Mouse (Mus musculus): ENCODE measurements around the gene Phactr4. TPM values are rescaled to one million over a fixed set of nuclear protein-coding genes. Genes with fewer than 3 reads are reported as not detected.

The Phactr4 gene
- total RNA-seq (2021) (10 to 100 TPM; 22.3 to 22.4 TPM), polyA plus RNA-seq (2012; rRNA removed) (8.7 and 10.1 TPM in 2 replicates)
- long read RNA-seq: 0 reads

GRCm38 (mm10) chr4:132421923-132422782, at the start of gene Phactr4:
Phactr4 (minus strand) TSS chr4:132422489.
- peaks cover 3% of the 10 kb centered on the region for H3K4me1 ChIP-seq (ENCODE audit: control insufficient read depth, insufficient read depth, low read length)
- TF ChIP-seq POLR2A (IDR thresholded peaks at IDR 0.05; ENCODE audit: insufficient read depth, low read depth, low read length) (peak; percentile 84), CTCF (IDR thresholded peaks at IDR 0.05) (no peak), EP300 (IDR thresholded peaks at IDR 0.05; ENCODE audit: insufficient read depth, low read depth, low read length) (peak; percentile 67; the same call in 1 of the 2 replicates)
- H3K9ac ChIP-seq (ENCODE audit: low read depth, low read length): peak within 1 kb of the TSS; percentile 90
- WGBS: under 1% methylated on average over 68 of the region's 73 CpGs
- H3K36me3 ChIP-seq (ENCODE audit: control insufficient read depth, insufficient read depth, low read length): peaks cover 3% of the 10 kb centered on the region; the same call in 1 of the 2 replicates
- H3K4me3 ChIP-seq: peak within 1 kb of the TSS; percentile 81
- peak; percentile 98 to 99 for DNase-seq
- H3K79me2 ChIP-seq (replicated peaks; ENCODE audit: control insufficient read depth, insufficient read depth, low read length): peaks cover 5% of the 10 kb centered on the region
- peak within 1 kb of the TSS; percentile 94 for H3K27ac ChIP-seq
- intact Hi-C loops (cut with DNase I): loop anchor here (2.0 to 5.0 kb wide), 3 partner anchors 41 to 150 kb away; partner anchors contain the start of genes Med18 and Taf12
- no peaks in the 10 kb centered on the region for H3K27me3 ChIP-seq (ENCODE audit: control insufficient read depth, insufficient read depth, low read length)

GRCm38 (mm10) chr4:132469873-132470272, 47.6 kb upstream of the Phactr4 start:
- no peak for DNase-seq
- 13% methylated on average over 3 of the region's 3 CpGs for WGBS
- TF ChIP-seq EP300 (IDR thresholded peaks at IDR 0.05; ENCODE audit: insufficient read depth, low read depth, low read length) (no peak), CTCF (IDR thresholded peaks at IDR 0.05) (no peak), POLR2A (IDR thresholded peaks at IDR 0.05; ENCODE audit: insufficient read depth, low read depth, low read length) (no peak)
- Histone ChIP-seq H3K27ac (no peak overlapping the region), H3K4me3 (no peak overlapping the region), H3K79me2 (replicated peaks; ENCODE audit: control insufficient read depth, insufficient read depth, low read length) (no peaks in the 10 kb centered on the region), H3K9ac (ENCODE audit: low read depth, low read length) (no peak overlapping the region), H3K36me3 (ENCODE audit: control insufficient read depth, insufficient read depth, low read length) (no peaks in the 10 kb centered on the region), H3K4me1 (ENCODE audit: control insufficient read depth, insufficient read depth, low read length) (no peaks in the 10 kb centered on the region), H3K27me3 (ENCODE audit: control insufficient read depth, insufficient read depth, low read length) (no peaks in the 10 kb centered on the region)
- intact Hi-C loops (cut with DNase I): no loop called here

- H3K79me2 ChIP-seq (replicated peaks; ENCODE audit: control insufficient read depth, insufficient read depth, low read length): no peaks in the 10 kb centered on the region
Measured at GRCm38 (mm10) chr4:132464255-132464613, 41.9 kb upstream of the Phactr4 start.

GRCm38 (mm10) chr4:132463430-132464254, 41.4 kb upstream of the Phactr4 start, which contains the start of gene Med18:
Med18 (minus strand) TSS chr4:132463921.
- Histone ChIP-seq H3K27ac (peak within 1 kb of the TSS; percentile 71), H3K79me2 (replicated peaks; ENCODE audit: control insufficient read depth, insufficient read depth, low read length) (no peaks in the 10 kb centered on the region), H3K9ac (ENCODE audit: low read depth, low read length) (peak within 1 kb of the TSS; percentile 40), H3K27me3 (ENCODE audit: control insufficient read depth, insufficient read depth, low read length) (no peaks in the 10 kb centered on the region), H3K4me3 (peak within 1 kb of the TSS; percentile 78), H3K36me3 (ENCODE audit: control insufficient read depth, insufficient read depth, low read length) (no peaks in the 10 kb centered on the region), H3K4me1 (ENCODE audit: control insufficient read depth, insufficient read depth, low read length) (peaks cover 3% of the 10 kb centered on the region)
- intact Hi-C loops (cut with DNase I): loop anchor here (1.0 to 2.0 kb wide), 2 partner anchors 41 to 51 kb away; partner anchors contain the start of gene Phactr4
- TF ChIP-seq CTCF (IDR thresholded peaks at IDR 0.05): peak; percentile 78
- peak; percentile 65; the same call in 1 of the 2 replicates for TF ChIP-seq EP300 (IDR thresholded peaks at IDR 0.05; ENCODE audit: insufficient read depth, low read depth, low read length)
- TF ChIP-seq POLR2A (IDR thresholded peaks at IDR 0.05; ENCODE audit: insufficient read depth, low read depth, low read length): peak; percentile 78
- DNase-seq: peak; percentile 95
- WGBS: under 1% methylated on average over 44 of the region's 44 CpGs

More at GRCm38 (mm10) chr4:132464255-132464613, 41.9 kb upstream of the Phactr4 start:
- TF ChIP-seq CTCF (IDR thresholded peaks at IDR 0.05) (no peak), EP300 (IDR thresholded peaks at IDR 0.05; ENCODE audit: insufficient read depth, low read depth, low read length) (no peak), POLR2A (IDR thresholded peaks at IDR 0.05; ENCODE audit: insufficient read depth, low read depth, low read length) (no peak)
- intact Hi-C loops (cut with DNase I): loop anchor here (1.0 kb wide), 1 partner anchor 50 kb away; no protein-coding TSS in a partner anchor
- Histone ChIP-seq H3K36me3 (ENCODE audit: control insufficient read depth, insufficient read depth, low read length) (no peaks in the 10 kb centered on the region), H3K4me1 (ENCODE audit: control insufficient read depth, insufficient read depth, low read length) (peaks cover 3% of the 10 kb centered on the region), H3K4me3 (peak overlapping the region; percentile 78), H3K27ac (peak overlapping the region; percentile 71), H3K9ac (ENCODE audit: low read depth, low read length) (no peak overlapping the region), H3K27me3 (ENCODE audit: control insufficient read depth, insufficient read depth, low read length) (no peaks in the 10 kb centered on the region)
- WGBS: 4% methylated on average over 5 of the region's 5 CpGs
- no peak for DNase-seq

- H3K27me3 ChIP-seq (ENCODE audit: control insufficient read depth, insufficient read depth, low read length): no peaks in the 10 kb centered on the region
- H3K4me1 ChIP-seq (ENCODE audit: control insufficient read depth, insufficient read depth, low read length): peaks cover 3% of the 10 kb centered on the region
- no peak for DNase-seq
- no peaks in the 10 kb centered on the region for H3K36me3 ChIP-seq (ENCODE audit: control insufficient read depth, insufficient read depth, low read length)
- H3K4me3 ChIP-seq: peak overlapping the region; percentile 78
- no peaks in the 10 kb centered on the region for H3K79me2 ChIP-seq (replicated peaks; ENCODE audit: control insufficient read depth, insufficient read depth, low read length)
- intact Hi-C loops (cut with DNase I): loop anchor here (2.0 kb wide), 1 partner anchor 40 kb away; the partner anchor contains the start of gene Phactr4
- 7% methylated on average over 11 of the region's 11 CpGs for WGBS
- H3K9ac ChIP-seq (ENCODE audit: low read depth, low read length): peak overlapping the region; percentile 40; the same call in 1 of the 2 replicates
- TF ChIP-seq CTCF (IDR thresholded peaks at IDR 0.05): no peak
- TF ChIP-seq EP300 (IDR thresholded peaks at IDR 0.05; ENCODE audit: insufficient read depth, low read depth, low read length): no peak
- no peak for TF ChIP-seq POLR2A (IDR thresholded peaks at IDR 0.05; ENCODE audit: insufficient read depth, low read depth, low read length)
- H3K27ac ChIP-seq: no peak overlapping the region
Measured at GRCm38 (mm10) chr4:132462836-132463235, 40.5 kb upstream of the Phactr4 start.
